Mouse (Mus musculus) embryonic facial prominence, embryonic 15.5 days (tissue): ENCODE results near the gene Impdh1. TPM values are rescaled to one million over a fixed set of nuclear protein-coding genes. Genes with fewer than 3 reads are reported as not detected.

Experiments used
- ATAC-seq: fragments of 200-750 bp; cut with Nextera tagmentation; 2 replicates; pipeline ENCODE4 v1.8.0; 2017; ENCODE audit warnings: low read depth, moderate TSS enrichment; ENCODE audit not compliant: insufficient number of reproducible peaks, low FRiP score, low TSS enrichment
- H3K27ac ChIP-seq: fragments of 300-500 bp; sonication (generic); replicated peaks from 2 replicates; pipeline ENCODE4 v1.5.1; 2015; ENCODE audit warnings: mild to moderate bottlenecking, inconsistent platforms
- H3K27me3 ChIP-seq: fragments of 300-500 bp; sonication (generic); 2 replicates; pipeline ENCODE4 v1.6.1; 2015; ENCODE audit warnings: inconsistent platforms
- H3K36me3 ChIP-seq: fragments of 300-500 bp; sonication (generic); 2 replicates; pipeline ENCODE4 v1.6.1; 2015; ENCODE audit warnings: mild to moderate bottlenecking, inconsistent platforms
- H3K4me1 ChIP-seq: fragments of 300-500 bp; sonication (generic); 2 replicates; pipeline ENCODE4 v1.6.1; 2015; ENCODE audit warnings: inconsistent platforms
- H3K4me2 ChIP-seq: fragments of 300-500 bp; sonication (generic); replicated peaks from 2 replicates; pipeline ENCODE4 v1.6.1; 2015; ENCODE audit warnings: mild to moderate bottlenecking, inconsistent platforms
- H3K4me3 ChIP-seq: fragments of 300-500 bp; sonication (generic); replicated peaks from 2 replicates; pipeline ENCODE4 v1.5.1; 2015; ENCODE audit warnings: mild to moderate bottlenecking, inconsistent platforms
- H3K9ac ChIP-seq: fragments of 300-500 bp; sonication (generic); 2 replicates; pipeline ENCODE4 v1.6.1; 2015; ENCODE audit warnings: inconsistent platforms
- H3K9me3 ChIP-seq: fragments of 300-500 bp; sonication (generic); replicated peaks from 2 replicates; pipeline ENCODE4 v1.6.1; 2016; ENCODE audit warnings: inconsistent platforms
- WGBS: fragments of 180-500 bp; shearing (Covaris S2); methylation state at CpG from one replicate; pipeline ENCODE4 v1.1.7; 2015; 5-methylcytosine and 5-hydroxymethylcytosine counted together
- polyA plus RNA-seq: library from polyadenylated mRNA; unstranded; fragments of >200 nt; fragmentation: Nextera tagmentation; extraction: Ambion mirVana; gene quantifications from 2 replicates; pipeline ENCODE4 v1.2.1, GENCODE M21; 2015

Gene Impdh1
- polyA plus RNA-seq, 1 experiment from 2014 or later, result 60.5 TPM

GRCm38 (mm10) chr6:29200496-29200895, 15.7 kb downstream of the Impdh1 start:
- Histone ChIP-seq H3K36me3 (peaks cover 40% of the 10 kb centered on the region), H3K4me1 (peaks cover 16% of the 10 kb centered on the region), H3K9me3 (no peaks in the 10 kb centered on the region), H3K9ac (no peak overlapping the region), H3K27ac (no peak overlapping the region), H3K27me3 (0 out of 2 replicates have a peak, but pooled peaks cover 12% of the 10 kb centered on the region), H3K4me3 (no peak overlapping the region), H3K4me2 (no peak overlapping the region)
- WGBS, result 58% methylated on average over 3 of the region's 3 CpGs
- no peak for ATAC-seq

- Histone ChIP-seq H3K27ac (no peak overlapping the region), H3K4me1 (peaks cover 12% of the 10 kb centered on the region), H3K9ac (no peak overlapping the region), H3K36me3 (peaks cover 32% of the 10 kb centered on the region), H3K4me3 (peak overlapping the region; percentile 40), H3K9me3 (no peaks in the 10 kb centered on the region), H3K4me2 (peak overlapping the region; percentile 55), H3K27me3 (0 out of 2 replicates have a peak, but pooled peaks cover 12% of the 10 kb centered on the region)
- ATAC-seq, result no peak
- WGBS, result 39% methylated on average over 8 of the region's 8 CpGs
Observed at GRCm38 (mm10) chr6:29199223-29199855, 16.8 kb downstream of the Impdh1 start.

DNA sequence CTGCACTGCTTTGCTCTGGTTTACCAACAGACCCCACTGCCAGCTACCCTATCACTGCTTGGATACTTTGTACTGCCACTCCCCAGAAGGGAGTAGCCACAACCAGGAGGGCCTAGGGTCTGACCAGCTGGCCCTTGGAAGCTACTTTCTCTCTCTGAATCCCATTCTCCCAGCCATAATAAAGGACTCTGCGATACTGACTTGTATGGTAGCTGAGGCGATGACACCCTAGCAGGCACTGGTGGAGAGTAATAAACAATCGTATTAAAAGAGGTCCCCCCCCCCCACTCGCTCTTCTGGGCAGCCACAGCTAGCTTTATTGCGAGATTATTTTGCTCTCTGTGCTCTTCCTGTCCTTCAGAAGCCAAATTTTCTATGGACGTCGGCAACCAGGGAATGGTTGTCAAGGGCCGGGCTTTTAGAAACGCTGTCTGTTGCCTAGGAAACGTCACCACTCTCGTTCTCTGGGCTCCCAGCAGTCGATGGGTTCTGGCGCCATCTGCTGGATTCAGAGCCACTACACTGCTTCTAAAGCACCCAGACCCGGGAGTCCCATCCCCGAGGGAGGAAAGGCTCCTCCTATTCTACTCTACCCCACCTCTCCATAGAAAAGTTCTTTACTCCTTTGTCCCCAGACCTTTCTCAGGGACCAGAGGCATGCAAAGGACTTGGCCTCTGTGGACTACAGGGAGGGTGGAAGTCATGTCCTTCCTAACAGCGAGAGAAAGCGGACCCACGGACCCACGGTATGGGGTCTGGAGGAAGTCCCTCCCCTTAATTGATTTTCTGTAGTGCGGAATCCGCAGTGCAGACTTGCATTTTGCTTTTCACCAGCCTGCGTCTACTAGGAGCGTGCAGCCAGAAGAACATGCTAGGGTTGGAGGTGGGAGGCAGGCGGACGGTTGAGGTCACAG, 17.6 kb downstream of the Impdh1 start:
- WGBS, result 14% methylated on average over 25 of the region's 25 CpGs
- ATAC-seq, result peak; percentile 69
- Histone ChIP-seq H3K4me2 (peak overlapping the region; percentile 55), H3K4me3 (peak overlapping the region; percentile 40), H3K36me3 (peaks cover 25% of the 10 kb centered on the region; the same call in 1 of the 2 replicates), H3K27ac (no peak overlapping the region), H3K9ac (no peak overlapping the region), H3K27me3 (0 out of 2 replicates have a peak, but pooled peaks cover 12% of the 10 kb centered on the region), H3K4me1 (peaks cover 12% of the 10 kb centered on the region), H3K9me3 (no peaks in the 10 kb centered on the region)

- WGBS, result 77% methylated on average over 5 of the region's 5 CpGs
Observed at GRCm38 (mm10) chr6:29195846-29196698, 20.1 kb downstream of the Impdh1 start.

GRCm38 (mm10) chr6:29195146-29195545, 21.0 kb downstream of the Impdh1 start:
- Histone ChIP-seq H3K4me1 (peaks cover 12% of the 10 kb centered on the region), H3K4me3 (no peak overlapping the region), H3K36me3 (no peaks in the 10 kb centered on the region), H3K9me3 (no peaks in the 10 kb centered on the region), H3K9ac (no peak overlapping the region), H3K27me3 (0 out of 2 replicates have a peak, but pooled peaks cover 16% of the 10 kb centered on the region), H3K27ac (no peak overlapping the region), H3K4me2 (no peak overlapping the region)
- 50% methylated on average over 5 of the region's 5 CpGs for WGBS
- ATAC-seq, result no peak

More at GRCm38 (mm10) chr6:29195846-29196698, 20.1 kb downstream of the Impdh1 start:
- Histone ChIP-seq H3K36me3 (peaks cover 7% of the 10 kb centered on the region; the same call in 1 of the 2 replicates), H3K4me3 (no peak overlapping the region), H3K4me2 (no peak overlapping the region), H3K4me1 (peaks cover 12% of the 10 kb centered on the region), H3K9ac (no peak overlapping the region), H3K27me3 (0 out of 2 replicates have a peak, but pooled peaks cover 16% of the 10 kb centered on the region), H3K9me3 (no peaks in the 10 kb centered on the region), H3K27ac (no peak overlapping the region)
- ATAC-seq, result peak; percentile 58; the same call in 1 of the 2 replicates

DNA sequence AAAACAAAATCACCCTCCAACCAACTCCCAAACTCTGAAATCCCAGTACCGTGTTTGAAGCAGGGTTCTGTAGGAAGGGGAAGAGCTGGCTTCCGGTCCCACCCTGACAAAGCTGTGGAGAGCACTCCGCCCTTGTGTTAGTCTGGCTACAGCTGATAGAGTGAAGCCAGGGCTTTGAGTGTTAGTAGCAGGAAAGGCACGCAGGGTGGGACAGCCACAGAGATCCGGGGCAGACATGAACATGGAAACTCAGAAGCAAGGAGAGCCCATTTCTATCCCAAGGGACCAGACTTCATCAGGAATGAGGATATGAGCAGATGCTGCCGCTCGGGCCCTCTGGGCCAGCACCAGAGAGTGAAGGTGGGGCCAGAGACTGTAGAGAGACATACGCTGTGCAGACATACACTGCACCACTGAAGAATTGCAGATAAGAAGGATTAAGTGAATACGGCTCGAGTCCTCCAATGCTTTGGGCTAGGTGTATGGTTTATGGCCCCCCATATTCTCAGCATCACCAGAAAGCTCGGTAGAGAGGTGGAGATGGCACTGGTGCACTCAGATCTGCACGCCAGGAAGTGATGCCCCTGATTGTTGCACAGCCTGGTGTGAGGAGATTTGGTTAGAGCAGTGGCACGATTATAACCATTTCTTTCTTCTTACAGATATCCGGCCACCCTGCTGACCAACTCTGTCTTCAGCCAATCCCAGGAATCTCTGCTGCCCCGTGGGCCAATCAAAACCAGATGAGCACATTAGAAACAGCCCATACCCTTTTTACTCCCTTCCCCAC, 22.0 kb downstream of the Impdh1 start:
- Histone ChIP-seq H3K27me3 (0 out of 2 replicates have a peak, but pooled peaks cover 9% of the 10 kb centered on the region), H3K9ac (no peak overlapping the region), H3K27ac (no peak overlapping the region), H3K4me2 (no peak overlapping the region), H3K4me1 (peaks cover 11% of the 10 kb centered on the region), H3K36me3 (no peaks in the 10 kb centered on the region), H3K9me3 (no peaks in the 10 kb centered on the region), H3K4me3 (no peak overlapping the region)
- ATAC-seq, result no peak
- 52% methylated on average over 15 of the region's 15 CpGs for WGBS

DNA sequence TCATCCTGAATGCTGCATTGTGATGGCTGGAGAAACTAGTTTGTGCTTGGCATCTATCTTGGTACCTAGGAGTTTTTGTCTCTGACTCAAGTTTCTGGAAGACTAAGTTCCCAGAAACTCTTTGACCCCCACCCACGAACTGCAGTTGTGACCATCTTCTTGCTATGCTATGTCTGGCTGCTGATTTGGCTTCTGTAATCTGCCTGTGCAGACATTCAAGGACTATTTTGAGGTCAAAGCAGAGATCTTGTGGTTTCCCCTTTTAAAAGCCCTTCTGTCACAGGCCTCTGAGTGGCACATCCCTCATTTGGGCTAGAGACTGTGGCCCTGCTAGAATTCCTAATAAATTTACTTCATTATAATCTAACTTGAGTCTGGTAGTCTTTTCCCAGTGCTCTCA, 28.2 kb downstream of the Impdh1 start:
- H3K27me3 ChIP-seq, result 0 out of 2 replicates have a peak, but pooled peaks cover 4% of the 10 kb centered on the region
- no peak overlapping the region for H3K9ac ChIP-seq
- H3K4me3 ChIP-seq, result no peak overlapping the region
- no peak overlapping the region for H3K27ac ChIP-seq
- H3K36me3 ChIP-seq, result no peaks in the 10 kb centered on the region
- WGBS, result 60% methylated on average over 1 of the region's 1 CpGs
- H3K4me1 ChIP-seq, result no peaks in the 10 kb centered on the region
- H3K4me2 ChIP-seq, result no peak overlapping the region
- no peaks in the 10 kb centered on the region for H3K9me3 ChIP-seq
- ATAC-seq, result no peak

- peak overlapping the region; percentile 61 for H3K4me3 ChIP-seq
- H3K9ac ChIP-seq, result no peak overlapping the region
- no peaks in the 10 kb centered on the region for H3K9me3 ChIP-seq
- H3K4me1 ChIP-seq, result peaks cover 12% of the 10 kb centered on the region
- no peak for ATAC-seq
- peak overlapping the region; percentile 96 for H3K4me2 ChIP-seq
- 48% methylated on average over 8 of the region's 8 CpGs for WGBS
- peaks cover 29% of the 10 kb centered on the region for H3K27me3 ChIP-seq
- no peak overlapping the region for H3K27ac ChIP-seq
- no peaks in the 10 kb centered on the region for H3K36me3 ChIP-seq
Observed at GRCm38 (mm10) chr6:29179843-29180242, 36.3 kb downstream of the Impdh1 start.

DNA sequence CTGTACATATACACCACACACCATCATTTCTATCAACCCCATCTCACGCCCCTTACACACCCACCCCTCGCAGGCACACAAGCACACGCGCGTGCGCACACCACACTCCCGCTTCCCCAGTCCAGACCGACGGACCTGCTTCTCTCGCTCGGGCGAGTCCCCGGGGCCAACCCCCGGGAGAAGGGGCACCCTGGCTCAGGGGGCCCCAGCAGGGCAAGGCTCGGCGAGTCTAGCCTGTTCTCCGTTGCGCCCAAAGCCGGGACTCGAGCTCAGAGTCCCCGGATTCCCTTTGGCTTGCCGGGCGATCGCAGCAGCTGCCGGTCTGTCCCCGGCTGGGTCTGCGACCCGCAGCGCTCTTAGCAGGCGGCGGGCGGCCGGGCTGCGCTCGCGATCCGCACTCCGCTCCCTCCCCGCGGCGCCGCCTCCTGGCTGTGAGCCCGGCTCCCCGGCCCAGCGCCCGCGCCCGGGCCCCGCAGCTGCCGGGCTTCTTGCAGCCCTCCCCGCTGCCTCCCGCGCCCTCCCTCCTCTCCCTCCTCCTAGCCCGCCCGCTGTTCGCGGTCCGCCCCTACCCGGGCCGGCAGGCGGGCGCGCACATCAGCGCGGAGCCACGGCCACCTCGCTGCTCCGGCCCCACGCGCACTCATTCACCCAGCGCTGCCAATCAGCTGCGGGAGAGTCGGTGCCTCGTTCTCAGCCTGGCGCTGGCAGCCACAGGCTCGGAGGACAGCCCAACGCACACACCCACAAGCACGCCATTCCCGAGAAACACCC, 37.1 kb downstream of the Impdh1 start, which contains the start of gene Prrt4:
Gene Prrt4, minus strand, starts transcription at position 697 of the 771 bp plus-strand sequence.
- Histone ChIP-seq H3K27me3 (peaks cover 37% of the 10 kb centered on the region), H3K36me3 (no peaks in the 10 kb centered on the region), H3K4me2 (peak within 1 kb of the TSS; percentile 96), H3K4me1 (peaks cover 12% of the 10 kb centered on the region), H3K9me3 (no peaks in the 10 kb centered on the region), H3K9ac (peak within 1 kb of the TSS; percentile 45), H3K27ac (no peak within 1 kb of the TSS), H3K4me3 (peak within 1 kb of the TSS; percentile 61)
- ATAC-seq, result peak; percentile 77
- under 1% methylated on average over 58 of the region's 79 CpGs for WGBS
